Mouse (Mus musculus): ENCODE data around the gene Pdk2.

Gene Pdk2

DNA sequence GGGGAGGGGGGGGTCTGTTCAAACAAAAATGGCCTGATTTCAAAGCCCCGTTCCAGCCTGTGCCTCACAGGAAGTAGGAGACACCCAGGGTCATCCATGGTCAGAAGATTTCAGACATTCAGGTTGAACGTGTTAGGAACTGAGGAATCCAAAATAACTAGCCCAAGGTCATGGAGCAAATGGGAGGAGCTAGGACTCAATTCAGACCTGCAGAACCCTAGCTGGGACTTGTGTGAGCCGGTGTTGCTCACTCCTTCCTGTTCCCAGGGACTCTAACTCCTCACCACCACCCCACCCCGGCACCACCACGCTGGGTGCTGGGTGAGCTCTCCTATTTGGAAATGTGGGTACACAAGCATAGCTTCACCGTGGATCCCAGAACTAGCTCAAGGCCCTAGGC lies 53.8 kb downstream of the Pdk2 start:
- DNase-seq (ENCODE audit: low spot score): no peak

DNA sequence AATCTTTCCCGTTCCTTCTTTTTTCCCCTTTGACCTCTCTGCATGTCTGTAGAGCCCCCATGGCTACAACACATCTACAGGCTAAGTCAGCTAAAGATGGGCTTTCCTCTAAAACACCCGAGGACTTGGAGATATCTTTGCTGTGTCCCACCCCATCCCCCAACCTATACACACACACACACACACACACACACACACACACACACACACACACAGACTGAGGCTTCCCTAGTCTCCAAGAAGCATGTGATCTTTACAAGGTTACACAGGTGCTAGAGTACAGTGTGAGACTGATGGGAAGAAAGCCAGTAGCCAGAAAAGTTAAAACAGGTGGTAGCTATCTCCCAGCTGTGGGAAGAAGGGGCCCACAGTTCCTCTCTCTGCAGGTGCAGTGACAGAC lies 54.7 kb downstream of the Pdk2 start:
- DNase-seq (ENCODE audit: low spot score): no peak

DNA sequence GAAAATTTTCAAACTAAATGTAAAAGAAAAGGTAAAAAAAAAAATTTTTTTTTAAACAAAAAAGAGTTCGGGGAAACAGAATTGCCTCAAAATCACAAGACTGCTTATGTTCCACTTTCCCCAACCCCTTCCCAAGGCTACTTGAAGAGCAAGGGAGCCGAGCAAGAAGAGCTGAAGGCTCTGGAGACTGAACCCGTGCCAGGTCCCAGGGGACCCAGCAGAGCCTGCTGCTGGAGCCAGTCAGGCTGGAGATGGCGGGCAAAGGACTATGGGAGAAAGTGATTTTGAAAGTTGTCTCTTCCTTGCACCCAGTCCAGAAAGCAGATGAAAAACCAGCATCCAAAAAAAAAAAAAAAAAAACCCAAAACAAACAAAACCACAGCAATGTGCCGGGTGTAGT lies 55.3 kb downstream of the Pdk2 start:
- no peak for DNase-seq (ENCODE audit: low spot score)

DNA sequence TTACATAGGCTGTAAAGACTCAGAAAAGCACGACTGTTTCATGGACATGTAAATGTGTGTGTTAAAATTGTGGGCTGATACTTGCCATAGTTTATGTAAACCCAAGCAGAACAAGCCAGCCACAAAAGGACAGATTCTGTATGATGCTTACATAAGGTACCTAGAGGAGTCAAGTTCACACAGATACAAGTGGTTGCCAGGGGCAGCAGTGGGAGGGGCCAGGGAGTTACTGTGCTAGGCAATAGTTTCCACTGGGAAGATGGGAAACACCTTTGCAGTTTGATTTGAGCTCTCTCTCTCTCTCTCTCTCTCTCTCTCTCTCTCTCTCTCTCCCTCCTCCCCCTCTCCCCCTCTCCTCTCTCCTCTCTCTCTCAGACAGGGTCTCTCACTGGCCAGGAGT lies 56.0 kb downstream of the Pdk2 start:
- DNase-seq (ENCODE audit: low spot score): no peak

DNA sequence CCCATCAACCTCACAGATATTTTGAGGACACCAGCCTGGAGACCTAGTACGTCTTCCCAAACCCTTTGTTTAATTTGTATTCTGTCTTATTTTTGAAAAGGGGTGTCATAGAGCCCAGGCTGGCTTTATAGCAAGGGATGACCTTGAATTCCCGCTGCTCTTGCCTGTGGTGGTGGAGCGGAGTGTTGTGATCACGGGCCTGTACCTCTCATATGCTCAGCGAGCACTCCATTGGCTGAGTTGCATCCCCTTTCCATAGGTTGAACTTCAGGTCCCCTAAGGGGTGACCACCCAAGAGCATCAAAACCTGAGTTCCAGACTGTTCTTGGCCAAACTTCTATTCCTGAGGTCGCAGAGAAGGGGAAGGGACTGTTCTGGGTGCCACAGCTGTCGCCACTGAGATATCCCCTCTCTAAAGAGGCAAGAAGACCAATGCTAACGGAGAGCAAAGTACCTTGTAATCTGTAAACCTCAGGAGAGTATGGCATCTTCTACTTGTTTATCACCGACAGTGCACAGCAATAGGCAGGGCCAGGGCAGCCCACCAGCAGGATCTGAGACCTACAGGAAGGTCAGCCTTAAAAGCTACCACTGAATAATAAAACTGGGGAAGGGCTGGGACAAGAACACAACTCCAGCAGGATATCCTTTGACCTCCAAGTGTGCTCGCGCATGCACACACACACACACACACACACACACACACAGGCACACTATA lies 61.5 kb downstream of the Pdk2 start:
- DNase-seq (ENCODE audit: low spot score): no peak

DNA sequence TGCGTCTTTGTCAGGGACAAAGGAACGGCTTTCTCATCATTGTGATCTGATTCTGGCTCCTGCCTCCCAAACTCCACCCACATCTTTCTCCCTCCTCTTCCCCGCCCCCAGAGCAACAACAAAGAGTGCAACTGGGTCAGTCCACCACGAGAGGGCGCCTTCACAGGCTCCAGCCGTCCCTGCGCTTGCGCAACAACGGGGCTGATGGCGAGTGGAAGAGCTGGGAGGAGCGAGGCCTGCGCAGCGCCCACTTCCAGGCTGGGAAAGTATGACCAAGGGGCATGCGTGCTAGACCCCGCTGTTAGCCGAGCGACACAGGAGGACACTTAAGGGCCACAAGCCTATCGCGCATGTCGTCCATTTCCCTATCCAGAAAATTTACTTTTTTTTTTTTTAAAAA lies 62.2 kb downstream of the Pdk2 start:
- DNase-seq (ENCODE audit: low spot score): peak; percentile 98

DNA sequence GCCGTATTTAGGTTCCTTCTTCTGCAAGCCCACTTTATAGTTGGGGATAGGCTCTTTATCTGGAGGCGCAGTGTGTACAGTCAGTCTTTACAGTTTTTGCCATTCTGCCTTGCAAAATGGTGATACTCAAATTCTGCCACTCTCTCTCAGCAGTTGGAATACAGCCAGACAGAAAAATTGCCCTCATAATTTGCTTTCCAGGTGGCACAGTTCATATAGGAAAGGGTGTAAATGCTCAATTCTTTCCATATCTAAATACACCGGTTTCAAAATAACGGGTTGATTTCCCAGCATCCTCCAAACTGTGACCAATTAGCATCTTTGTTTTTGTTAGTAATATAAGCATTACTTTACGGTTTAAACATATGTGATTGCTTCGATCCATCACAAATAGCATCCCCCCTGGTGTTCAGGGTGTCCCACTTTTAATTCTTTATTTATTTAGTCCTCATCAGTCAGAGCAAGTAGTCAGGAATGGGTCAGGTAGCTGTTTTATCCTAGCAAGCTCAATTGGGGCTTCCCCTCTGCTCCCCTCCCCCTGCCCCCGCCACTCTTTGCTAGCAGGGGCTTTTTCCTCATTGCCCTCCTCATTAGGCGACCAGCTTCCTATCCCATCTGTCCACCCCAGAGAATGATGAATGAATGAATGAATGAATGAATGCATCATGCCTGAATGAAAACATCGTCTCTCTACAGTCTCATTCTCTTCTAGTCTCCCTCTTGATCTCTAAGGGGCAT lies 62.8 kb downstream of the Pdk2 start:
- no peak for DNase-seq (ENCODE audit: low spot score)

Measured in ovary, postnatal 14 days (tissue).